Mouse (Mus musculus) embryonic facial prominence, embryonic 14.5 days (tissue): ENCODE measurements at regions not wholly inside any gene's neighbourhood (a gene's known extent, or its start where the extent isn't known, plus 50 kb on each side); places are given as distances from the start of the nearest gene placed in this dataset.

ENCODE experiments used
- ATAC-seq: fragments of 200-750 bp; cut with Nextera tagmentation; 2 replicates; pipeline ENCODE4 v1.8.0; 2017; ENCODE audit warnings: low read depth, moderate number of reproducible peaks, moderate TSS enrichment
- DNase-seq: peaks from one replicate; pipeline ENCODE4 v3.0.0-alpha.2; 2015; ENCODE audit warnings: low spot score
- H3K27ac ChIP-seq: fragments of 300-500 bp; sonication (generic); replicated peaks from 2 replicates; pipeline ENCODE4 v1.5.1; 2014; ENCODE audit warnings: low read depth, mild to moderate bottlenecking, low read length, moderate library complexity
- H3K27me3 ChIP-seq: fragments of 300-500 bp; sonication (generic); replicated peaks from 2 replicates; pipeline ENCODE4 v1.6.1; 2014; ENCODE audit warnings: low read length; ENCODE audit not compliant: control insufficient read depth, insufficient read depth
- H3K36me3 ChIP-seq: fragments of 300-500 bp; sonication (generic); 2 replicates; pipeline ENCODE4 v1.6.1; 2014; ENCODE audit warnings: low read length, mixed read lengths; ENCODE audit not compliant: control insufficient read depth, insufficient read depth
- H3K4me1 ChIP-seq: fragments of 300-500 bp; sonication (generic); 2 replicates; pipeline ENCODE4 v1.6.1; 2014; ENCODE audit warnings: antibody characterized with exemption, low read length; ENCODE audit not compliant: control insufficient read depth, insufficient read depth
- H3K4me2 ChIP-seq: fragments of 300-500 bp; sonication (generic); 2 replicates; pipeline ENCODE4 v1.6.1; 2014; ENCODE audit warnings: low read depth, mild to moderate bottlenecking, low read length, moderate library complexity, mixed read lengths
- H3K4me3 ChIP-seq: fragments of 300-500 bp; sonication (generic); 2 replicates; pipeline ENCODE4 v1.5.1; 2014; ENCODE audit warnings: low read depth, mild to moderate bottlenecking, low read length
- H3K9ac ChIP-seq: fragments of 300-500 bp; sonication (generic); 2 replicates; pipeline ENCODE4 v1.6.1; 2014; ENCODE audit warnings: low read depth, mild to moderate bottlenecking, low read length, moderate library complexity, mixed read lengths
- H3K9me3 ChIP-seq: fragments of 300-500 bp; sonication (generic); 2 replicates; pipeline ENCODE4 v1.6.1; 2016; ENCODE audit warnings: low read length; ENCODE audit not compliant: control insufficient read depth
- WGBS: fragments of 180-500 bp; shearing (Covaris S2); extraction: QIAGEN DNeasy Blood & Tissue Kit; methylation state at CpG from one replicate; pipeline ENCODE4 v1.1.7; 2014; 5-methylcytosine and 5-hydroxymethylcytosine counted together

DNA sequence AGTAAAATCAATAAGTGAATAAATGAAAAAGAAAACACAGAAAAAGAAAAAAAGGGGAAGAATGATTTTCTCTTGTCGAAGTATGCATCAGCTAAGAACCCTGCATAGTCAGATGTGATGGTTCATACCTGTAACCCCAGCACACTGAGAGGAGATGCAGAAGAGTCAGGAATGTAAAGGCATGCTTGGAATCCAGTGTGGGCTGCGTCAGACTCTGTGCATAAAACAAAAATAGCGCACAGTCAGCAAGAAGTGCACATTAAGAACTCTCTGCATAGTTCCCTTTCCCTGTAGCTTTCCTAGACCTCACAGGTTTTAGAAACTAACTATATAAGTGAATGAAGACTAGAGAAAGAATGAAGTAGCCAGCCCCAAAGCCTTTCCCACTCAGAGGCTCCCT, 238.2 kb upstream of the Chl1 start:
- H3K4me2 ChIP-seq: no peak overlapping the region
- no peak overlapping the region for H3K9ac ChIP-seq
- 66% methylated on average over 3 of the region's 3 CpGs for WGBS
- no peaks in the 10 kb centered on the region for H3K27me3 ChIP-seq
- H3K4me3 ChIP-seq: no peak overlapping the region
- DNase-seq (peak; percentile 1), ATAC-seq (no peak)
- no peaks in the 10 kb centered on the region for H3K36me3 ChIP-seq
- H3K9me3 ChIP-seq: no peaks in the 10 kb centered on the region
- H3K4me1 ChIP-seq: no peaks in the 10 kb centered on the region
- H3K27ac ChIP-seq: no peak overlapping the region

DNA sequence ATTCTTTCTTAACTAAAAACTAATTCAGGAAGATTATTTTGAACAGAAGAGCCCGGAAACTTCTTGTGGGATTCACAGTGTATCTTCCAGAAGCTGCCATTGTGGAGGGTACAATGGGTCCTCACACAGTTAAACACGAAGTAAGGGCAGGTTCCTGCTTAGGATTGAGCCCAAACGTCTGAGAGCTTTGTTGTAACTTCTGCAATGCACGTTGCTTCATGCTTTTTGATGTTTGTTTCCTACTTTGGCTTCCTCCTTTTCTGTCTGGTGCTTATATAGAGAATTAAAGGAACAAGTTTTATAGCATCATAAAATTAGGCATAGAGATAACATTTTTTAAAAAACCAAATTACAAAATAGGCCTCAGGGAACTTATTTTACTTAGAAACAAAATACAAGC, 235.3 kb upstream of the Chl1 start:
- ATAC-seq (no peak), DNase-seq (no peak)
- Histone ChIP-seq H3K27ac (no peak overlapping the region), H3K36me3 (no peaks in the 10 kb centered on the region), H3K4me2 (no peak overlapping the region), H3K4me3 (no peak overlapping the region), H3K4me1 (no peaks in the 10 kb centered on the region), H3K27me3 (no peaks in the 10 kb centered on the region), H3K9ac (no peak overlapping the region), H3K9me3 (no peaks in the 10 kb centered on the region)
- WGBS: 59% methylated on average over 4 of the region's 4 CpGs

DNA sequence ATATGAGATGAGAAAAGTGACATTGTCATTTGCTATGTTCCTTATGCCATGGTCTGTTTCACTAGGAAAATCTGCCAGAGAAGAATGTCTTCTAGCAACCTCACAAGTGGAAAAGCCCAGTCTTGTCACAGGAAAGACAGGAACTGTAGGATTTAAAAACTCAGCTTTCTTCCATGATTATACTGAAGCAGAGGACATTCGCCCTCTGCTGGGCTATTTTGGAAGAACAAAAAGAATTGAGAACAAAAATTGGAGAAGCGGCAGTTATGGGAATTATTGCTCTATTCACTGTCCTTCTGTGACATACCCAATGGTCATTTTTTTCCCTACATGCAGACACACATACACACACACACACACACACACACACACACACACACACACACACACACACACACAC, 234.9 kb upstream of the Chl1 start:
- WGBS: 28% methylated on average over 2 of the region's 2 CpGs
- H3K9ac ChIP-seq: no peak overlapping the region
- no peak overlapping the region for H3K4me3 ChIP-seq
- no peaks in the 10 kb centered on the region for H3K9me3 ChIP-seq
- H3K27ac ChIP-seq: no peak overlapping the region
- DNase-seq (peak; percentile 22), ATAC-seq (no peak)
- H3K4me1 ChIP-seq: no peaks in the 10 kb centered on the region
- no peaks in the 10 kb centered on the region for H3K36me3 ChIP-seq
- H3K27me3 ChIP-seq: no peaks in the 10 kb centered on the region
- no peak overlapping the region for H3K4me2 ChIP-seq

DNA sequence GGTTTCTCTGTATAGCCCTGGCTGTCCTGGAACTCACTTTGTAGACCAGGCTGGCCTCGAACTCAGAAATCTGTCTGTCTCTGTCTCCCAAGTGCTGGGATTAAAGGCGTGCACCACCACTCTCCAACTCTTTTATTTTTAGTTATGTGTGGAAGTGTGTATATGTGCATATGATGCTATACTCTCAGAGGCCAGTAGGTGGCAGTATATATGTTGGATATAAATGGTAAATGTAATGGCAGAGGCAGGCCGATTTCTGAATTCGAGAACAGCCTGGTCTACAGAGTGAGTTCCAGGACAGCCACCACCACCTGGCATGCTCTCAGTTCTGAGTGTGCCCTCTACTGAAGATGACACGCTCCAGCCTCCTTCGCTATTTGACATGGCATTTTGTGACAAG, 214.4 kb upstream of the Chl1 start:
- Histone ChIP-seq H3K9ac (no peak overlapping the region), H3K36me3 (no peaks in the 10 kb centered on the region), H3K9me3 (no peaks in the 10 kb centered on the region), H3K4me3 (no peak overlapping the region), H3K4me2 (no peak overlapping the region), H3K27ac (no peak overlapping the region), H3K27me3 (no peaks in the 10 kb centered on the region), H3K4me1 (no peaks in the 10 kb centered on the region)
- ATAC-seq (no peak), DNase-seq (no peak)
- 86% methylated on average over 6 of the region's 6 CpGs for WGBS

DNA sequence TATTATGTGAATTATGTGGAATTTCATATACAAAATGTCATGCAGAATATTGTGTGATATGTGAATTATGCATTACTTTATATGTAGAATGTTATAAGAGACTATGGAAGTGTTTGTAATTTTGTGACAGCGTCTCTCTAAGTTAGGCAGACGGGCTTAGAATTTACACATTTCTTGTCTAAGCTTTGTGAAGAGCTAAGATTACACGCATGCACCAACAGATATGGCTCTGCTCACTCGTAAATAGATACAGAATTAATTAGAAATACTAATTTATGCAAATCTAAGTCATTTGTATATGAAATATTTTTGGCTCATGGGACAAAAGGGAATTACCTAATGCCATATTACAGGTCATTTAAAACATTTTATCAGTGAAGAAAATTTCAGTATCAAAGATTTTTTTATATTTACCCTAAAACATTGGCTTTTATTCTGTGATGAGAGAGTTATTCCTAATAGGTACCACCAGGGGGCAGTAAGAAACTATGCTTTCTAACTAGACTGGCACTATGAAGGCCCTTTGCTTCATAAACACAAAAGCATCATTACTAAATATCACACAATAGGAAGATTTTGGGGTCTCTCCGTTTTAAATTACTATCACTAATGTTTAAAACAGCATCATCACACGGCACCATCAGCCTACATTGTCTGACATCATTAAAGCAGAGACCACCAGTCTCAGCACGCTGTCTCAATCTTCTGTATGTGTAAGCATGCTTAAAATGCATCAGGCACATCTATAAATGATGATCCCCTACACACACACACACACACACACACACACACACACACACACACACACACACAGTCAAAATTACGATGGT, 203.8 kb upstream of the Chl1 start:
- WGBS: 51% methylated on average over 8 of the region's 8 CpGs
- Histone ChIP-seq H3K9ac (no peak overlapping the region), H3K27ac (no peak overlapping the region), H3K4me2 (no peak overlapping the region), H3K27me3 (no peaks in the 10 kb centered on the region), H3K9me3 (no peaks in the 10 kb centered on the region), H3K4me1 (no peaks in the 10 kb centered on the region), H3K36me3 (no peaks in the 10 kb centered on the region), H3K4me3 (no peak overlapping the region)
- DNase-seq (peak; percentile 75), ATAC-seq (no peak)

DNA sequence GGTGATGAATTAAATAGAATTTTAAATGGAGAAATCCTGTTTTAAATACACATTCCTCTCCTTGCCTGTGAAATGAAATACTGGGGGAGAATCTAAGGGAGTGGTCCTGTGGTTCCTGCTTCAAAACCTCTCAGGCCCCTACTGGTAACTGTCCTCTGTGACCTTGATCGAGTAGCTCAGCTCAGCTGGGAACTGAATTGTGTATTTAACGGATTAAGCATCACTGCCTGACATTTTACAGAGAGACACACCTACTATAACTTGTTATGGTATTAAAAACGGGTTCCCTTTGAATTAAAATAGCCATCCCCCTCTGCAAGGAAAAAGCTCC, 203.2 kb upstream of the Chl1 start:
- WGBS: 29% methylated on average over 3 of the region's 3 CpGs
- no peaks in the 10 kb centered on the region for H3K9me3 ChIP-seq
- no peaks in the 10 kb centered on the region for H3K27me3 ChIP-seq
- H3K9ac ChIP-seq: no peak overlapping the region
- no peak overlapping the region for H3K4me3 ChIP-seq
- H3K4me1 ChIP-seq: no peaks in the 10 kb centered on the region
- H3K36me3 ChIP-seq: no peaks in the 10 kb centered on the region
- H3K27ac ChIP-seq: no peak overlapping the region
- DNase-seq (no peak), ATAC-seq (no peak)
- H3K4me2 ChIP-seq: no peak overlapping the region

DNA sequence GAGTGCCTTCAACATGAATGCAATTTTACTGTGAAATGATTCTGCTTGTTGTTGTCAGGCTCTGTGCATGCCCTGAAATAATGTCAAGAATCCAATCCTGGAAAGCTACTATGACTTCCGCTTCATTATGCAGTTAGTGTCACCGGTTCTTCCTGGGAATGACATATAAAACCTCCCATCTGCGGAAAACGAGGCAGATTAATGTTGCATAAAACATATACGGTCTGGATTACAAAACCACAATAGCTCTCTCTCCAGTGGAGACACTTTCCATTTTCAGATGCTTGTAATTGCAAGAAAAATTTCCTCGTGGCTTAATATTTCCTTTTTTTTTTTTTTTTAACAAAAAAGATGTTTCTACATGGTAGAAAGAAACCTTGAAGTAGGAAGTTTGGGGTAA, 198.2 kb upstream of the Chl1 start:
- Histone ChIP-seq H3K9me3 (no peaks in the 10 kb centered on the region), H3K4me3 (no peak overlapping the region), H3K27me3 (no peaks in the 10 kb centered on the region), H3K27ac (no peak overlapping the region), H3K4me2 (no peak overlapping the region), H3K36me3 (no peaks in the 10 kb centered on the region), H3K4me1 (no peaks in the 10 kb centered on the region), H3K9ac (no peak overlapping the region)
- WGBS: 70% methylated on average over 6 of the region's 6 CpGs
- no peak for ATAC-seq
- DNase-seq: no peak

DNA sequence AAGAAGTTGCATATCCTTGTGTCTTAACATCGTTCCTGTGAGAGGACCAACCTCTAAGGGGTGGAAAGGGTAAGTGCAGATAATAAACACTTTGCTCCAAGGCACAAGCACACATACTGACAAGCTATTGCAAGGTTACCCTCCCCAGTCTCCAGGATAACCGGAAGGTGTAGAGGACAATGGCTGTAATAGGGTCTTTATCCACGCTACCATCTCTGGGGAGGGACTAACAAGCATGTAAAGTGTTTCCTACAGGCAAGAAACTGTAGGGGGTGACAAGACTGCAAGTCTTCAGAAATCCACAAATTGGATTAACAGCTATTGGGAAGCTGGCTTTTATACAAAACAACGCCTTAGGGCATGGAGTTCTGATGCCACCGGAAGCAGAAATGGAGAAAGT, 197.5 kb upstream of the Chl1 start:
- Histone ChIP-seq H3K9me3 (no peaks in the 10 kb centered on the region), H3K9ac (no peak overlapping the region), H3K27me3 (no peaks in the 10 kb centered on the region), H3K36me3 (no peaks in the 10 kb centered on the region), H3K4me1 (no peaks in the 10 kb centered on the region), H3K27ac (no peak overlapping the region), H3K4me2 (no peak overlapping the region), H3K4me3 (no peak overlapping the region)
- ATAC-seq (no peak), DNase-seq (no peak)
- WGBS: 52% methylated on average over 5 of the region's 5 CpGs

DNA sequence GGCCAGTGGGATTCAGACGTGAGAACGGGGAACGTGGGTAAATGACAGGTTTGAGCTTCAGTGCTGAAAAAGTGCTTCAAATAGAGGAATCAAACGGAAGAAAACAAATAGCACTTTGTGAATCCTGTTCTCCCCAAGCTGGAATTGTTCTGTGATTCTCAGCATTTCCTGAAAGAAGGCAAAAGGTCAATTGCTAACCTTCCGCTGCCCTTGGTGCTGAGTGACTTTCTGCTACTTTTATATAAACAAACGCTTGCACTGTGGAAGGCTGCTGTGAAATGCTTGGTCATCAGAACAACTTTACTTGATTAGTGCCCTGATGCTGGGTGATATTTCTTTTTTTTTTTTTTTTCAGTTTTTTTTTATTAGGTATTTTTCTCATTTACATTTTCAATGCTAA, 192.3 kb upstream of the Chl1 start:
- H3K27ac ChIP-seq: no peak overlapping the region
- ATAC-seq: no peak
- H3K4me3 ChIP-seq: no peak overlapping the region
- no peaks in the 10 kb centered on the region for H3K36me3 ChIP-seq
- WGBS: 17% methylated on average over 6 of the region's 6 CpGs
- no peak overlapping the region for H3K9ac ChIP-seq
- H3K9me3 ChIP-seq: no peaks in the 10 kb centered on the region
- DNase-seq: peak; percentile 20
- H3K4me1 ChIP-seq: no peaks in the 10 kb centered on the region
- no peaks in the 10 kb centered on the region for H3K27me3 ChIP-seq
- no peak overlapping the region for H3K4me2 ChIP-seq
